Mouse (Mus musculus) thymus, postnatal 25 days (tissue): Measurements from ENCODE around the gene Scai.
"Not testable (repeated sequence)": the region's sequence is repeated elsewhere in the genome, so short reads cannot be mapped to it uniquely, and the experiment has no call there.

Source experiments
- DNase-seq: peaks from one replicate; pipeline ENCODE4 v3.0.0; 2022

The Scai gene

GRCm38 (mm10) chr2:39129526-39130326 is 60.8 kb downstream of the Scai start:
- no peak for DNase-seq

- no peak for DNase-seq
Measured at GRCm38 (mm10) chr2:39124167-39124566, 66.4 kb downstream of the Scai start.

- DNase-seq, result no peak
Measured at GRCm38 (mm10) chr2:39121137-39121536, 69.4 kb downstream of the Scai start.

GRCm38 (mm10) chr2:39116583-39116982 is 74.0 kb downstream of the Scai start:
- no peak for DNase-seq

- DNase-seq, result no peak
Measured at GRCm38 (mm10) chr2:39114093-39114492, 76.4 kb downstream of the Scai start.

GRCm38 (mm10) chr2:39110514-39110913 is 80.0 kb downstream of the Scai start:
- no peak for DNase-seq

GRCm38 (mm10) chr2:39109712-39110111 is 80.8 kb downstream of the Scai start:
- DNase-seq, result not testable (repeated sequence)

- DNase-seq, result not testable (repeated sequence)
Measured at GRCm38 (mm10) chr2:39099951-39100350, 90.6 kb downstream of the Scai start.

GRCm38 (mm10) chr2:39097993-39098392 is 92.5 kb downstream of the Scai start:
- peak; percentile 4 for DNase-seq

GRCm38 (mm10) chr2:39091966-39092365 is 98.6 kb downstream of the Scai start:
- no peak for DNase-seq

GRCm38 (mm10) chr2:39082706-39083105 is 107.8 kb downstream of the Scai start:
- no peak for DNase-seq

- DNase-seq, result no peak
Measured at GRCm38 (mm10) chr2:39070666-39071065, 119.9 kb downstream of the Scai start.

GRCm38 (mm10) chr2:39069096-39069495 is 121.4 kb downstream of the Scai start:
- DNase-seq, result no peak

GRCm38 (mm10) chr2:39065400-39065987 is 125.0 kb downstream of the Scai start, which contains the start of gene Golga1:
Golga1 (minus strand) TSS chr2:39065541.
- peak; percentile 89 for DNase-seq

- no peak for DNase-seq
Measured at GRCm38 (mm10) chr2:39064687-39065399, 125.7 kb downstream of the Scai start.

- no peak for DNase-seq
Measured at GRCm38 (mm10) chr2:39048515-39048914, 142.0 kb downstream of the Scai start.

- DNase-seq, result no peak
Measured at GRCm38 (mm10) chr2:39040215-39040614, 150.3 kb downstream of the Scai start.

GRCm38 (mm10) chr2:39031611-39032010 is 158.9 kb downstream of the Scai start:
- no peak for DNase-seq

- DNase-seq, result no peak
Measured at GRCm38 (mm10) chr2:39020004-39020403, 170.5 kb downstream of the Scai start.

- DNase-seq, result no peak
Measured at GRCm38 (mm10) chr2:39016581-39016980, 174.0 kb downstream of the Scai start.
